Mouse (Mus musculus) lung, postnatal 0 days (tissue): ENCODE data around the gene Gm10097. TPM values are rescaled to one million over a fixed set of nuclear protein-coding genes. Genes with fewer than 3 reads are reported as not detected.

Experiments used
- ATAC-seq: fragments of 200-750 bp; cut with Nextera tagmentation; 2 replicates; pipeline ENCODE4 v1.8.0; 2017; ENCODE audit warnings: moderate library complexity
- DNase-seq: peaks from one replicate; pipeline ENCODE4 v3.0.0-alpha.2; 2016; ENCODE audit warnings: low spot score
- H3K27ac ChIP-seq: fragments of 300-500 bp; sonication (generic); 2 replicates; pipeline ENCODE4 v1.5.1; 2014; ENCODE audit warnings: antibody characterized with exemption, mild to moderate bottlenecking, low read length, mixed read lengths
- H3K27me3 ChIP-seq: fragments of 300-500 bp; sonication (generic); replicated peaks from 2 replicates; pipeline ENCODE4 v1.6.1; 2014; ENCODE audit warnings: low read length, mixed read lengths; ENCODE audit not compliant: insufficient read depth
- H3K36me3 ChIP-seq: fragments of 300-500 bp; sonication (generic); 2 replicates; pipeline ENCODE4 v1.6.1; 2014; ENCODE audit warnings: low read length, mixed read lengths; ENCODE audit not compliant: insufficient read depth
- H3K4me1 ChIP-seq: fragments of 300-500 bp; sonication (generic); 2 replicates; pipeline ENCODE4 v1.6.1; 2014; ENCODE audit warnings: antibody characterized with exemption, low read depth, low read length, mixed read lengths; ENCODE audit not compliant: insufficient read depth
- H3K4me2 ChIP-seq: fragments of 300-500 bp; sonication (generic); replicated peaks from 2 replicates; pipeline ENCODE4 v1.6.1; 2014; ENCODE audit warnings: low read depth, mild to moderate bottlenecking, low read length, moderate library complexity, mixed read lengths
- H3K4me3 ChIP-seq: fragments of 300-500 bp; sonication (generic); 2 replicates; pipeline ENCODE4 v1.5.1; 2014; ENCODE audit warnings: low read depth, low read length
- H3K9ac ChIP-seq: fragments of 300-500 bp; sonication (generic); replicated peaks from 2 replicates; pipeline ENCODE4 v1.6.1; 2014; ENCODE audit warnings: low read depth, mild to moderate bottlenecking
- H3K9me3 ChIP-seq: fragments of 300-500 bp; sonication (generic); 2 replicates; pipeline ENCODE4 v1.6.1; 2016; ENCODE audit warnings: low read length, mixed read lengths
- CTCF ChIP-seq: IDR thresholded peaks from 2 replicates; pipeline ENCODE4 v1.5.1; 2016; ENCODE audit warnings: antibody characterized with exemption, mild to moderate bottlenecking
- EP300 ChIP-seq: IDR thresholded peaks from 2 replicates; pipeline ENCODE4 v1.6.1; 2016; ENCODE audit warnings: antibody characterized with exemption, mild to moderate bottlenecking, control low read depth
- WGBS: fragments of 180-500 bp; shearing (Covaris S2); extraction: QIAGEN DNeasy Blood & Tissue Kit; methylation state at CpG from one replicate; pipeline ENCODE4 v1.1.7; 2014; 5-methylcytosine and 5-hydroxymethylcytosine counted together
- polyA plus RNA-seq: library from polyadenylated mRNA; unstranded; fragments of >200 nt; fragmentation: Nextera tagmentation; extraction: Ambion mirVana; gene quantifications from 2 replicates; pipeline ENCODE4 v1.2.1, GENCODE M21; 2015

Gene Gm10097
- polyA plus RNA-seq, 1 experiment from 2014 or later, result 0.10 TPM

DNA sequence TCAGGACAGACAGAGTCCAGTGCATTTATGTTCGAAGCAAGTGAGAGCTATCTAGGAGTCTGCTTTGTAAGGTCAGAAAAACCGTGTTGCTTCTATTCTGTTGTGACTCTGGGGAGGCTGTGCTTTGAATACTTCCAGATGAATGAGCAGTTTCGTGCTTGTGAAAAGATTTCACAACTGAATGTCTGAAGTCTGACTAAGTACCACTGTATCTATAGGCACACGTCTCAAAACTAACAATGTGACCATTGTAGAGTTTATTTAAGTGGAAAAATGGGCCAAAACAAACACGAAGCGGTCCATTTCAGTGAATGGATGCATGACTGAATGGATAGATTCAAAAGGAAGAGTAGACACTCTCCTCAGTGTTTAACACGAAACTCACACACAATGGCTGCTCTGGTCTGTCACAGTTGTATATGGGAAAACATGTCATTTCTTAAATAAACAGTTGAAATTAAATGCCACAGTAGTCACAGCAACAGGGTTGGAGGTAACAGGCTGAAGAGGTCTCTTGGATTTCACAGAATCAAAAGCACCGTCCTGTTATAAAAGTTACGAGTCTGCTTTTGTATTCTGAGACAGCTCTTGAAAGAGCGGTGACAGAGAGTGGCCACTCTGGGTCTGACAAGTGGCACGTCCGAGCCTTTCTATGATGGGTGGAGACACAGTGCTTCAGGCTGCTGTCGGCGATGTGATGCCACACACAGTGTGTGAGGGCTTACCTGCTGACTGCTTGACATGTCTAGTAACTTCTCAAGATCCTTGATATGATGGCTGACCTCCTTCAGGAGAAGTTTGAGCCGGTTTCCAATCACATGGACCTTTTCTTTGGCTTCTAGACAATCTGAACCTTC, 36.6 kb upstream of the Gm10097 start:
- H3K36me3 ChIP-seq, result 0 out of 2 replicates have a peak, but pooled peaks cover 4% of the 10 kb centered on the region
- DNase-seq, result peak; percentile 23

DNA sequence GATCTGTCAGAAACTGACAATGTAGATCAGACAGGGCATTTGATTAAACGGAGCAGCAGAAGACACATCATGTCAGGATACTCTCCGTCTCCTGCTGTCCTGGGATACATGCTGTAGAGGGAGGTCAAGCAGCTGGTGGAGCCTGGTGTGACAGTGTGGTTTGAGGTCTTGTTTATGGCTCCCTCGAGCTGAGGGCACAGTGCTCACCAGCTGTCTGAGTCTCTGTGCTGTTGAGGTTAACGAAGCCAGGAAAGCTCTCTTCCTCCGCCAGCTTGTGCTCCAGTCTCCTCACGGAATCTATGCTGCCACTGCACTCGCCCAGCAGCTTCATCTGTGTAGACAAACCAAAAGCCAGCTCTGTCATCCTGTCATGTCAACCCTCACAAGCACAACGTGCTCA, 27.7 kb upstream of the Gm10097 start:
- WGBS, result 55% methylated on average over 8 of the region's 8 CpGs
- DNase-seq, result no peak

More for the DNA sequence above, 36.6 kb upstream of the Gm10097 start:
- Histone ChIP-seq H3K4me2 (no peak overlapping the region), H3K4me3 (no peak overlapping the region), H3K9ac (no peak overlapping the region), H3K27me3 (no peaks in the 10 kb centered on the region), H3K9me3 (no peaks in the 10 kb centered on the region), H3K4me1 (no peaks in the 10 kb centered on the region), H3K27ac (no peak overlapping the region)
- ATAC-seq, result peak; percentile 33; the same call in 1 of the 2 replicates
- TF ChIP-seq EP300 (no peak), CTCF (no peak)
- 62% methylated on average over 15 of the region's 15 CpGs for WGBS

GRCm38 (mm10) chr10:5044481-5044880, 24.5 kb upstream of the Gm10097 start:
- no peaks in the 10 kb centered on the region for H3K9me3 ChIP-seq
- no peak overlapping the region for H3K9ac ChIP-seq
- H3K4me2 ChIP-seq, result no peak overlapping the region
- no peaks in the 10 kb centered on the region for H3K36me3 ChIP-seq
- H3K4me3 ChIP-seq, result no peak overlapping the region
- no peaks in the 10 kb centered on the region for H3K4me1 ChIP-seq
- TF ChIP-seq EP300, result no peak
- TF ChIP-seq CTCF, result no peak
- H3K27ac ChIP-seq, result no peak overlapping the region
- DNase-seq, result no peak
- no peak for ATAC-seq
- no peaks in the 10 kb centered on the region for H3K27me3 ChIP-seq
- 84% methylated on average over 8 of the region's 8 CpGs for WGBS

More for the DNA sequence above, 27.7 kb upstream of the Gm10097 start:
- H3K27ac ChIP-seq, result no peak overlapping the region
- peak; percentile 53 for ATAC-seq
- H3K9me3 ChIP-seq, result no peaks in the 10 kb centered on the region
- no peak overlapping the region for H3K4me2 ChIP-seq
- H3K4me1 ChIP-seq, result no peaks in the 10 kb centered on the region
- H3K36me3 ChIP-seq, result no peaks in the 10 kb centered on the region
- no peak overlapping the region for H3K4me3 ChIP-seq
- H3K9ac ChIP-seq, result no peak overlapping the region
- H3K27me3 ChIP-seq, result no peaks in the 10 kb centered on the region
- no peak for TF ChIP-seq EP300
- TF ChIP-seq CTCF, result no peak

GRCm38 (mm10) chr10:5045213-5045612, 23.8 kb upstream of the Gm10097 start:
- no peak overlapping the region for H3K4me2 ChIP-seq
- no peaks in the 10 kb centered on the region for H3K9me3 ChIP-seq
- no peaks in the 10 kb centered on the region for H3K27me3 ChIP-seq
- no peak for ATAC-seq
- H3K36me3 ChIP-seq, result no peaks in the 10 kb centered on the region
- no peak for DNase-seq
- 78% methylated on average over 7 of the region's 7 CpGs for WGBS
- H3K27ac ChIP-seq, result no peak overlapping the region
- TF ChIP-seq CTCF, result no peak
- no peak for TF ChIP-seq EP300
- H3K4me3 ChIP-seq, result no peak overlapping the region
- no peak overlapping the region for H3K9ac ChIP-seq
- no peaks in the 10 kb centered on the region for H3K4me1 ChIP-seq

DNA sequence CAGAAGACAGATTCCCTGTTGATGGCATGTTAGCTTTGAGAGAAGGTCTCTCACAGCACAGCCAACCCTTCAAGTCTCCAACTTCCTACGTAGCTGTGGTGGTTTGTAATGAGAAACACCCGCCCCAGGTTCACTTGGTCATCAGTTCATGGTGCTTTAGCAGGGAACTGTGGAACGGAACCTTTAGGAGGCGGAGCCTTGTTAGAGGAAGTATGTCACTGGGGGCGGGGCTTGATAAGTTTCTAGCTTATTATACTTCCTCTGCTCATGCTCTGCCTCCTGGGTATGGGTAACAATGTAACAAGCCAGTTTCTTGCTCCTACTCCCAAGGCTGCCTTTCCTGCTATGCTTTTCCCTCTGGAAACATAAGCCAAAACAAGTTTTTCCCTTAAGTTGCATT, 23.3 kb upstream of the Gm10097 start:
- no peak for TF ChIP-seq EP300
- no peak for TF ChIP-seq CTCF
- DNase-seq, result no peak
- WGBS, result 89% methylated on average over 5 of the region's 5 CpGs

DNA sequence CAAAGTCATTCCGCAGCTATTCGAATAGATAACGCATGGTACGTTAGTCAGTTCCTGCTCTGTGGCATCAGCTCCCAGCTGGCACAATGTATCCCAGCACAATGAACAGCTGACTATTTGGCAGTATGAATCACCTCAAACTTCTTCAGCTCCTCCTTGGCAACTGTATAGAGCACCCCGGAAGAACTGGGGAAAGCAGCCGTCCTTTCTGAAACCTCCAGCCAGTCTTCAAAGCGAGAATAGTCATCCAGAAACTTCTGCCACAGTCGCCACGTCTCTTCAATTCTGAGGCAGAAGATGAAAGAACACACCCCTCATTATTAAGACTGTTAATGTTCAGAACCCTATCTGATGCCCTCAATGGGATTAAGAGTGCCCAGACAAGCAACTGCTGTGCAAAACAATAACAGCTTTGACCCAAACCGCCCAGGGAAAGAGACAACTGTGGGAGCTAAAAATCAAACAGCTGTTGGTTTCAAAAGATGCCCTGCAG, 12.7 kb upstream of the Gm10097 start:
- no peaks in the 10 kb centered on the region for H3K27me3 ChIP-seq
- no peak overlapping the region for H3K4me2 ChIP-seq
- H3K9ac ChIP-seq, result no peak overlapping the region
- H3K9me3 ChIP-seq, result no peaks in the 10 kb centered on the region
- 89% methylated on average over 10 of the region's 10 CpGs for WGBS
- DNase-seq (no peak), ATAC-seq (no peak)
- no peak overlapping the region for H3K27ac ChIP-seq
- TF ChIP-seq CTCF, result no peak
- H3K4me3 ChIP-seq, result no peak overlapping the region
- no peaks in the 10 kb centered on the region for H3K4me1 ChIP-seq
- no peaks in the 10 kb centered on the region; the same call in 1 of the 2 replicates for H3K36me3 ChIP-seq

More for the DNA sequence above, 23.3 kb upstream of the Gm10097 start:
- H3K27me3 ChIP-seq, result no peaks in the 10 kb centered on the region
- no peaks in the 10 kb centered on the region for H3K4me1 ChIP-seq
- H3K4me3 ChIP-seq, result no peak overlapping the region
- H3K9ac ChIP-seq, result no peak overlapping the region
- no peaks in the 10 kb centered on the region for H3K9me3 ChIP-seq
- no peak overlapping the region for H3K27ac ChIP-seq
- ATAC-seq, result no peak
- no peaks in the 10 kb centered on the region for H3K36me3 ChIP-seq
- no peak overlapping the region for H3K4me2 ChIP-seq
